Mouse (Mus musculus) gastrocnemius, postnatal 4 days (tissue): ENCODE results near the gene Klra3. TPM values are rescaled to one million over a fixed set of nuclear protein-coding genes. Genes with fewer than 3 reads are reported as not detected.
"Not testable (repeated sequence)": the region's sequence is repeated elsewhere in the genome, so short reads cannot be mapped to it uniquely, and the experiment has no call there.

Experiments used
- DNase-seq, 2 experiments: peaks; one replicate each; pipeline ENCODE4 v3.0.0; 2021 to 2022; ENCODE audit warnings: low spot score in 2 of 2, mixed read lengths in 2 of 2
- long read RNA-seq, 2 experiments: library from polyadenylated mRNA; stranded (forward); transcript quantifications; one replicate each; pipeline ENCODE4 v2.0.0; 2021
- total RNA-seq, 2 experiments: library from RNA; stranded (reverse); gene quantifications; 2 replicates each; pipeline ENCODE4 v1.2.3; 2021

The Klra3 gene
- total RNA-seq = not detected
- long read RNA-seq, experiment 1 = 0 reads
- long read RNA-seq, experiment 2 = 0 reads

- DNase-seq = no peak
Measured at GRCm38 (mm10) chr6:130337411-130337810, at the start of gene Klra3. Gene Klra3 (minus strand): TSS chr6:130337574.

- DNase-seq = no peak
Measured at GRCm38 (mm10) chr6:130386750-130387149, 49.4 kb upstream of the Klra3 start, which contains the start of gene Klra1. Gene Klra1 (minus strand): TSS chr6:130386874.

- no peak for DNase-seq
Measured at GRCm38 (mm10) chr6:130385803-130386202, 48.4 kb upstream of the Klra3 start.

- no peak for DNase-seq
Measured at GRCm38 (mm10) chr6:130382375-130382774, 45.0 kb upstream of the Klra3 start.

- not testable (repeated sequence) for DNase-seq
Measured at GRCm38 (mm10) chr6:130345381-130345780, 8.0 kb upstream of the Klra3 start.

GRCm38 (mm10) chr6:130341973-130342372 lies 4.6 kb upstream of the Klra3 start:
- not testable (repeated sequence) for DNase-seq

- DNase-seq = no peak
Measured at GRCm38 (mm10) chr6:130287984-130288649, 49.3 kb downstream of the Klra3 start.

- DNase-seq = not testable (repeated sequence)
Measured at GRCm38 (mm10) chr6:130281828-130282227, 55.5 kb downstream of the Klra3 start, which contains the start of gene Klra10. Gene Klra10 (minus strand): TSS chr6:130281928.

Other genes starting within 250 kb of the Klra3 start
- not detected for gene Klra8, start 207.7 kb downstream of the Klra3 start, total RNA-seq
- not detected for gene Klra9, start 144.5 kb downstream of the Klra3 start, total RNA-seq
- not detected for gene Klra7, start 104.3 kb downstream of the Klra3 start, total RNA-seq
- not detected for gene Klra10, start 55.6 kb downstream of the Klra3 start, total RNA-seq
- not detected for gene Klra1, start 49.3 kb upstream of the Klra3 start, total RNA-seq